Mouse (Mus musculus) brain, embryonic 18.5 days (tissue): ENCODE measurements around the gene Gm17521.
"Not testable (repeated sequence)": the region's sequence is repeated elsewhere in the genome, so short reads cannot be mapped to it uniquely, and the experiment has no call there.

Source experiments
- DNase-seq: peaks from one replicate; pipeline ENCODE4 v3.0.0-alpha.2; 2012; ENCODE audit warnings: low read depth, low spot score

Gm17521 gene

DNA sequence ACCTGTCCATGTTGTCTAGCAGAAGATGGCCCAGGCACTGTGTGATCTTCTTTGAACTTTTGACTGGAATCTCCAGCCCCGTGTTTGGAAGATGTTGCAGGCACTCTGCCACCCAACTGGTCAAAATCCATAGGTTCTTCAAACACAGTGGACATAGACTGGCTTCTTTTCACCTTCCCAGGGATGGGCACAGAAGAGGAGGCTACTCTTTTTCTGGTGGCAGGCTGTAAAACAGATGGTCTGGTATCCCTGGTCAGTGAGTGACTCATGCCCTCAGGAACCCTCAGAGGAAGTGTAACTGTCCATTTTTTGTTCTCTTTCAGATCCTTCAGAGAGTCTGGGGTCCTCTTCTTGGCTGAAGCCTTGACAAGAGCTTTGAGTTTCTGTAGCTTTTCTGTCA lies at the start of gene Gm17521:
Gene Gm17521, minus strand, starts transcription at position 101 of the 400 bp plus-strand sequence.
- DNase-seq = not testable (repeated sequence)

DNA sequence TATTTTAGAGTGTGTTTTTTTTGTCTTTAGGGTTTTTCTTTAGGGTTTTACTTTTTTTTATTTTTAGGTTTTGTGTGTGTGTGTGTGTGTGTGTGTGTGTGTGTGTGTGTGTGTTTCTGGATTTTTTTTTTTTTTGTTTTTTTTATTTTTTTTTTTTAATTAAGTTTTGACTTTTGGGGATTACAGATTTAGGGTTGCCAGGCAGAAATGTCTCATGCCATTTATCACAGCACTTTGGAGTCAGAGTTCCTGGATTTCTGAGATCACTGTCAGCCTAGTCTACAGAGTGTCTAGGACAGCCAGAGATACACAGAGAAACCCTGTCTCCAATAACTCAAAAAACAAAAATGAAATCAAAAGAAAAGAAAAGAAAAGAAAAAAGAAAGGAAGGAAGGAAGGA lies 14.5 kb upstream of the Gm17521 start:
- no peak for DNase-seq

DNA sequence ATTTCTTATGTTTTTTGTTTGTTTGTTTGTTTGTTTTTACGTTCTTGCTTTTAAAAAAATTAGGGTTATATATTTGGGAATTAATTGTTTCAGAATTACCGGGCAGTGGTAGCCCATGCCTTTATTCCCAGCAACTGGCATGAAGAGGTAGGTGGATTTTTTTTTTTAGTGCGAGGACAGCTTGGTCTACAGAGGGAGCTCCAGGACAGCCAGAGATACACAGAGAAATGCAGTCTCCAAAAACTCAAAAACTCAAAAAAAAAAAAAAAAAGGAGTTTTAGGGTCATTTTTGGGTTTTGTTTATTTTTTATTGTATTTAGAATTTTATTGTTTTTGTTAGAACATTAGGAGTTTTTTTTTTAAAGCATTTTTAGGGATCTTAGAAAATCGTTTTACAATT lies 14.0 kb upstream of the Gm17521 start:
- DNase-seq = no peak
